8 mouse cellular contexts compared by ENCODE assay signal in genomic region chr16:50045552-50046547, GRCm38 (mm10).
DNase-seq lines count a peak whose midpoint lies in the region.

No protein-coding gene starts in this region.

- H3K4me1 ChIP-seq in embryonic facial prominence, embryonic 10.5 days, result peaks cover 17% of the 10 kb centered on the region

- no peaks in the 10 kb centered on the region for H3K36me3 ChIP-seq in embryonic facial prominence, embryonic 10.5 days (replicated peaks)

- no peak overlapping the region; the same call in 1 of the 2 replicates for H3K27ac ChIP-seq in embryonic facial prominence, embryonic 10.5 days (replicated peaks)

- H3K9me3 ChIP-seq in embryonic facial prominence, embryonic 10.5 days, result no peaks in the 10 kb centered on the region; the same call in 1 of the 2 replicates

- intact Hi-C loops in left cerebral cortex, postnatal 36 days (cut with DNase I), result loop anchor here (5.0 to 10.0 kb wide), 2 partner anchors 189 to 541 kb away; no protein-coding TSS in a partner anchor

- H3K4me3 ChIP-seq in embryonic facial prominence, embryonic 10.5 days, result peak overlapping the region; percentile 50

- H3K27me3 ChIP-seq in embryonic facial prominence, embryonic 10.5 days (replicated peaks; ENCODE audit: low read depth, poor library complexity, severe bottlenecking), result peaks cover 9% of the 10 kb centered on the region; the same call in 1 of the 2 replicates

- DNase-seq in adrenal gland, postnatal 14 days, result peak; percentile 84
- DNase-seq in embryonic facial prominence, embryonic 10.5 days (ENCODE audit: low spot score), result peak; percentile 84
- DNase-seq in heart, adult 11 months, result peak; percentile 96
- DNase-seq in kidney, adult 11 months, result peak; percentile 34
- peak; percentile 71 to 74 for DNase-seq in left cerebral cortex, postnatal 36 days (ENCODE audit: low spot score in 2 of 2)
- peak; percentile 76 for DNase-seq in mesoderm, embryonic 11.5 days (ENCODE audit: low read depth, low spot score)
- DNase-seq in right cerebral cortex, postnatal 4 days, result peak; percentile 75
- no peak for DNase-seq in adipocyte (ENCODE audit: low spot score)

- 8% methylated on average over 32 of the region's 32 CpGs for WGBS in embryonic facial prominence, embryonic 10.5 days
